Mouse (Mus musculus): ENCODE results near the gene Abcb9. TPM values are rescaled to one million over a fixed set of nuclear protein-coding genes. Genes with fewer than 3 reads are reported as not detected.

Gene Abcb9
- total RNA-seq, 2 experiments from 2014 or later, result 5.7 TPM

GRCm38 (mm10) chr5:124039602-124040001 is 56.0 kb downstream of the Abcb9 start:
- intact Hi-C loops (cut with DNase I; ENCODE audit: low total_unique reads), result no loop called here
- no peak for DNase-seq

GRCm38 (mm10) chr5:124036836-124037235 is 58.8 kb downstream of the Abcb9 start:
- intact Hi-C loops (cut with DNase I; ENCODE audit: low total_unique reads), result no loop called here
- no peak for DNase-seq

- no peak for DNase-seq
- intact Hi-C loops (cut with DNase I; ENCODE audit: low total_unique reads), result no loop called here
These were observed 59.3 kb downstream of the Abcb9 start for GRCm38 (mm10) chr5:124036341-124036740.

GRCm38 (mm10) chr5:124035806-124036205 is 59.8 kb downstream of the Abcb9 start:
- DNase-seq, result no peak
- intact Hi-C loops (cut with DNase I; ENCODE audit: low total_unique reads), result no loop called here

GRCm38 (mm10) chr5:124035406-124035805 is 60.2 kb downstream of the Abcb9 start:
- no peak for DNase-seq
- intact Hi-C loops (cut with DNase I; ENCODE audit: low total_unique reads), result no loop called here

GRCm38 (mm10) chr5:124034471-124034870 is 61.1 kb downstream of the Abcb9 start:
- intact Hi-C loops (cut with DNase I; ENCODE audit: low total_unique reads), result no loop called here
- no peak for DNase-seq

GRCm38 (mm10) chr5:124032001-124032508 is 63.5 kb downstream of the Abcb9 start, which contains the start of gene Vps37b:
Vps37b (minus strand) TSS chr5:124032270.
- DNase-seq, result peak; percentile 87
- intact Hi-C loops (cut with DNase I; ENCODE audit: low total_unique reads), result no loop called here

- intact Hi-C loops (cut with DNase I; ENCODE audit: low total_unique reads), result no loop called here
- no peak for DNase-seq
These were observed 64.3 kb downstream of the Abcb9 start for GRCm38 (mm10) chr5:124031068-124031955.

GRCm38 (mm10) chr5:124030386-124031067 is 65.1 kb downstream of the Abcb9 start:
- no peak for DNase-seq
- intact Hi-C loops (cut with DNase I; ENCODE audit: low total_unique reads), result no loop called here

GRCm38 (mm10) chr5:124029220-124030035 is 66.2 kb downstream of the Abcb9 start:
- no peak for DNase-seq
- intact Hi-C loops (cut with DNase I; ENCODE audit: low total_unique reads), result no loop called here

- no peak for DNase-seq
- intact Hi-C loops (cut with DNase I; ENCODE audit: low total_unique reads), result no loop called here
These were observed 66.9 kb downstream of the Abcb9 start for GRCm38 (mm10) chr5:124028680-124029079.

GRCm38 (mm10) chr5:124027702-124028470 is 67.7 kb downstream of the Abcb9 start:
- intact Hi-C loops (cut with DNase I; ENCODE audit: low total_unique reads), result no loop called here
- no peak for DNase-seq

- intact Hi-C loops (cut with DNase I; ENCODE audit: low total_unique reads), result no loop called here
- DNase-seq, result no peak
These were observed 69.0 kb downstream of the Abcb9 start for GRCm38 (mm10) chr5:124026568-124026967.

- intact Hi-C loops (cut with DNase I; ENCODE audit: low total_unique reads), result no loop called here
- no peak for DNase-seq
These were observed 69.8 kb downstream of the Abcb9 start for GRCm38 (mm10) chr5:124025587-124026441.

- intact Hi-C loops (cut with DNase I; ENCODE audit: low total_unique reads), result no loop called here
These were observed 70.5 kb downstream of the Abcb9 start for GRCm38 (mm10) chr5:124025146-124025545.

GRCm38 (mm10) chr5:124024677-124025076 is 70.9 kb downstream of the Abcb9 start:
- intact Hi-C loops (cut with DNase I; ENCODE audit: low total_unique reads), result no loop called here
- DNase-seq, result no peak

More at GRCm38 (mm10) chr5:124025146-124025545, 70.5 kb downstream of the Abcb9 start:
- DNase-seq, result no peak

GRCm38 (mm10) chr5:124022365-124022764 is 73.2 kb downstream of the Abcb9 start:
- intact Hi-C loops (cut with DNase I; ENCODE audit: low total_unique reads), result no loop called here
- DNase-seq, result no peak

- DNase-seq, result no peak
- intact Hi-C loops (cut with DNase I; ENCODE audit: low total_unique reads), result no loop called here
These were observed 73.9 kb downstream of the Abcb9 start for GRCm38 (mm10) chr5:124021701-124022100.
